Mouse (Mus musculus): ENCODE measurements around the gene Smyd5.

Smyd5 gene

DNA sequence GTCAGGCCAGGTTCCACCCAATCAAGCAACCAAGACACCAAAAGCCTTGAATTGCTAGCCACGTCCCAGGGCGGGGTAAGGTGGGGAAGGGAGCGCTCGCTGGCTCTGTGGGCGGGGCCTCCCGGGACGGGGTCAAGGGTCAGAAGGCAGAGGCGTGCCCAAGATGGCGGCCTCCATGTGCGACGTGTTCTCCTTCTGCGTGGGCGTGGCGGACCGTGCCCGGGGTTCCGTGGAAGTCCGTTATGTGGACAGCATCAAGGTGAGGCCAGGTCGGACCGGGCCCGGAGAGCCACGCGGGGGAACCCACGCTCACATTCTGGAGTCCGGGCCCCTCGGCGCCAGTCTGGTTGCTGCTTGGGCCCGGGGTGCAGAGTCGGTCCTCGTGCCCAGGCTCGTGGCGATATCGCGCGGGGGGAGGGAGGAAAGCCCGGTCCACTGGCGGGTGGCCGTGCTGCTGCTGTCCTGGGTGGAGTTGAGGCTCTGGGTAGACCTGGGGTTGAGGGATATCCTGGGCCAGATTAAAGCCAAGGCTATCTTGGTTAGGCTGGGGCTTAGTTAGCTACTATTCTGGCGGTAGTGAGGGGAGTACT lies at the start of gene Smyd5:
TSS of gene Smyd5 (plus strand) at position 148 of the 590 bp plus-strand sequence.
- peak; percentile 38 to 75 for DNase-seq (ENCODE audit: low read depth in 1 of 2, low spot score in 2 of 2)

GRCm38 (mm10) chr6:85382791-85383190 lies 49.0 kb upstream of the Smyd5 start:
- no peak for DNase-seq (ENCODE audit: low read depth in 1 of 2, low spot score in 2 of 2)

- DNase-seq (ENCODE audit: low read depth in 1 of 2, low spot score in 2 of 2) = no peak
These were observed 43.2 kb upstream of the Smyd5 start for GRCm38 (mm10) chr6:85388608-85389007.

GRCm38 (mm10) chr6:85391803-85392202 lies 40.0 kb upstream of the Smyd5 start:
- DNase-seq (ENCODE audit: low read depth in 1 of 2, low spot score in 2 of 2) = peak in 1 of 2 experiments; percentile 35

- no peak for DNase-seq (ENCODE audit: low read depth in 1 of 2, low spot score in 2 of 2)
These were observed 36.4 kb upstream of the Smyd5 start for GRCm38 (mm10) chr6:85395360-85395759.

DNA sequence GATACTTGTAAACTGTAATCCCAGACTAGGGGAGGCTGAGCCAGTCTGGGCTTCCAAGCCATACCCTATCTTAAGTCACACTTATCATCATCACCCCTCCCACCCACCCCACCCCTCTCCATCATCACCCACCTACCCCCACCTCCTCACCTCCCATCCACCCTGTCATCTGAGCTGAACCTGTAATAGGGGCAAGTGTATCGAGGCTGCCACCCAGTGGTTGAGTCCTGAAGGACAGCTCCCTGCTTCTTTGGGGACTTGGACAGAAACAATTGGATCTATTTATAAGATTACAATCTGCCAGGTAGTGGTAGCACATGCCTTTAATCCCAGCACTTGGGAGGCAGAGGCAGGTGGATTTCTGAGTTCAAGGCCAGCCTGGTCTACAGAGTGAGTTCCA lies 34.6 kb upstream of the Smyd5 start:
- peak in 1 of 2 experiments; percentile 11 for DNase-seq (ENCODE audit: low read depth in 1 of 2, low spot score in 2 of 2)

GRCm38 (mm10) chr6:85399715-85400114 lies 32.1 kb upstream of the Smyd5 start:
- DNase-seq (ENCODE audit: low read depth in 1 of 2, low spot score in 2 of 2) = no peak

DNA sequence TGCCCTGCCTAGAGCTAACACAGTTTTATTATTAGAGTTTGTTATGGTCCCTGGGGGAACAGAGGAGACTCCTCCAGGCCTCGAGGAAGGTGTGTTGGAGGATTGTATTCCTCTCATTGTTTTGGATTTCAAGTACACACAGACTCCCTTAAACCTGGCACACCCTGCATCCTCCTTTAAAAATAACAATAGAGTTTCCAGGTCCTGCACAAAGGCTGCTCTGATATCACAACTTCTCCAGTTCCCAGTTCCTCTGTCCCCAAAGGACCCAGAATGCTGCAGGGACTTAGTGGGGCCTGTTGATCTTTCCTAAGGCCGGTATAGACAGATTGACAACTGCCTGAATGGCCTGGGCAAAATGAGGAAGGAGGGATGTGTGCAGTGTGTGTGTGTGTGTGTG lies 29.2 kb upstream of the Smyd5 start:
- no peak for DNase-seq (ENCODE audit: low read depth in 1 of 2, low spot score in 2 of 2)

GRCm38 (mm10) chr6:85403039-85403438 lies 28.8 kb upstream of the Smyd5 start:
- DNase-seq (ENCODE audit: low read depth in 1 of 2, low spot score in 2 of 2) = no peak

- DNase-seq (ENCODE audit: low read depth in 1 of 2, low spot score in 2 of 2) = no peak
These were observed 22.8 kb upstream of the Smyd5 start for GRCm38 (mm10) chr6:85409003-85409402.

DNA sequence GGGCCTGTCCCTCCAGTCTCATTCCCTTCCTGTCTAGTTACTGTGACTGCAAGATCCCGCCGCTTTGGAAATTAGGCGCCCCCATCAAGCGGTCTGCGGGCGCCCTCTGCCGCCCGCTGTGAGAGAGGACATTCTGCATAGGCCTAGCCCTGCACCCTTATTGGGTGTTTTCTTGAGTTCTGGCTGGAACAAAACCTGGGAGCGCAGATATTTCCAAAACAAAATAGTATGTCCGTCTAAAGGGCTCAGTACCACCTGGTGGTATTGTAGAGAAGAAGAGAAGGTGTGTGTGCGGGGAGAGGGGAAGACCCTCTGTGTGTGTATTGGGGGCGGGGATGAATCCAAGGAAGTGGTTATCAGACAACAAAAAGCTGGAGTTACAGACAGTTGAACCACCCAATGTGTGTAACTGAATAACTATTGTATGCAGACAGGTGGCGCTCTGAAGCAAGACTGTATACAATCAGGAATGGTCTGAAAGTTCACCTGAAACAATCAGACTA lies 21.0 kb upstream of the Smyd5 start:
- no peak for DNase-seq (ENCODE audit: low read depth in 1 of 2, low spot score in 2 of 2)

DNA sequence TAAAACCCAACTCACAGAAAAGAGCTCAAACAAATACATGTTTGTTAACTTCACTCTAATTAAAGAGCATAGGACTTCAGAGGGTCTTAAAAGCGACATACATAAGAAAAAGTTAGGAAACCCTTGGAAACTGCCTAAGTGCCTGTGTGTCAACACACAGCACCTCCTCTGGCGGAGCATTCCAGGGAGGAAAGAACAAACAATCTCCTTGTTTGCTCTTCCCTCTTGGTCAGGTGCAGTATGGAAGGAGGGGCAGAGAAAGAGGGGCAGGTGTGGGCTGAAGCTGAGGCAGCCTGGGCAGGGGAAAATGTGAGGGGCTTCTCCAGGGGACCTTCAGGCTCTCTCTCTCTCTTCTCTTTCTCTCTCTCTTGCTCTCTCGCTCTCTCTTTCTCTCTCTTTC lies 16.0 kb upstream of the Smyd5 start:
- DNase-seq (ENCODE audit: low read depth in 1 of 2, low spot score in 2 of 2) = no peak

DNA sequence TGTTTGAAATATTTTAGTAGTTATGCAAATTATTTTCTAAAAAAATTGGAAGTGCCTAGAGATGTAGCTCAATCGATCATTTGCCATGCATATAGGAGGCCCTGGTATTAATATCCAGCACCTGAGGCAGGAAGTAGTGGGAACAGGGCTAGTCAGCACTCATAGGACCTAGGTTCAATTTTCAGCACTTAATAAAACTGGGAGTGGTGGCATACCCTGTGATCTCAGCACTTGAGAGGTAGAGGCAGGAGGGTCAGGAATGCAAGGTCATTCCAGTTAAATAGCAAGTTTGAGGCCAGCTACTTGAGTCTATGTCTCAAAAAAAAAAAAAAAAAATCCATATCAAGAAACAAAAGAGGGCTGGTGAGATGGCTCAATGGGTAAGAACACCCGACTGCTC lies 12.6 kb upstream of the Smyd5 start:
- DNase-seq (ENCODE audit: low read depth in 1 of 2, low spot score in 2 of 2) = no peak

DNA sequence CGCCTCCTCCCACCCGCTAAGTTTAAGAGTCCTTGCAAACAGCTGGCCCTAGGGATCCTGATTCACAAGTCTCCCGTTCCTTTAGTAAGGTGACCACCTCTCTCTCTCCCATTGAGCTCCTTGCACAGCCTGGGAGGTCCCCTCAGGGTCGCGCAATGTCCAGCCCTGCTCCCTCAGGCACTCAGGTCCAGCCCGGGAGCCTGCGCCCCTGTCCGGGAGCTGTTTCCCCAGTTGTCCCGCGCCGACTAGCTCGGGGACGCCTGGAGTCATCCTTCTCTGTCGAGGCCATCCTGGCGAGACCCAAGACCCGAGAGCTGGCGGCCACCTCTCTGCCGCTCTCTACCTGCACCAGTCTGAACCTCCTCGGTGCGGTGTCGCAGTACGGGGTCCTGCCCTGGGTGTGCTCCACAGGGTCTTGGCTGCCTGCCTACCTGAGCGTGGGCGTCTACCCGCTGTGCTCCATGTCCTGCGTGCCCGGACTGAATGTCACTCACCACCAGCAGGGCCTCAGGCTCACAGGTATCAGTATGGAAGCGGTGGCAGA lies 7.9 kb upstream of the Smyd5 start, which contains the start of gene Noto:
TSS of gene Noto (plus strand) at position 51 of the 544 bp plus-strand sequence.
- no peak for DNase-seq (ENCODE audit: low read depth in 1 of 2, low spot score in 2 of 2)

DNA sequence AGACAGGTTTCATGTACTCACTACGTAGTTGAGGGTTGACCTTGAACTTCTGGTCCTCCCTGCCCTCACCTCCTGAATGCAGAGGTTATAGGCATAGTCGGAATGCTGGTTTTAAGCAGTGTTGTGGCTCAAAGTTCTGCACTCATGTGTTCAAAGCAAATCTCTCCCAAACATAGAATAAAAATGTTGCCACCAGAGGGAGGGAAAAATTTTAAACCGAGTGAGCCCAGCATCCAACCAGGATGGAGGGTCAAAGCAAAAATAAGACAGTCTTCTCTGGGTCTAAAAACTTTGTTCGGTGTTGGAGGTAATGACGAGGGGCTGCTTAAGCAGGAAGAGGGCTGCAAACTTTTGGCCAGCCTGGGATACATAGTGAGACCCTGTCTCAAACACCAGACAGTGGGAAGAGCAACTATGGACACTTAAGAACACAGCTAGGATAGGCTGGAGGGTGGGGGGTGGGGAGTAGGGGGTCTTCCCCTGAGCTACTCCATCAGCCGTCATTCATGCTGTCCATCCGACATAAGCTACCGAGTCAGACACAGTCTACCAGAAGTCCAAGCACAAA lies 431 bp upstream of the Smyd5 start:
- DNase-seq (ENCODE audit: low read depth in 1 of 2, low spot score in 2 of 2) = no peak

DNA sequence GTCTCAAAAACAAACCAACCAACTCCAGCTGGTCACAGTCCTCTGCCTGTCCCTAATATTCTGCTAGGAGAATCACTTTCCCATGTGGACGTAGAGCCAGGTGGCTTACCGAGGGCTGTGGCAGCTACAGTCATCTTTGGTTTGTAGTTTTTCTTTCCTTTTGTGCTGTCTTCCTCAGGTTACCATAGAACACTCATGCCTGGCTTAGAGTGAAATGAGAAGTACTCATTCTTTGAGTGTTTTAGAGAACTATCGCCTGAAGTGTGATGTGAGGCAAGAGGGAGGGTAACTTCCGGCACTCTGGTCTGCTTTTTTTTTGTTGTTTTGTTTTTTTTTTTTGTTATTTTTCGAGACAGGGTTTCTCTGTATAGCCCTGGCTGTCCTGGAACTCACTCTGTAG lies 2.1 kb downstream of the Smyd5 start:
- DNase-seq (ENCODE audit: low read depth in 1 of 2, low spot score in 2 of 2) = no peak

- DNase-seq (ENCODE audit: low read depth in 1 of 2, low spot score in 2 of 2) = no peak
These were observed 4.4 kb downstream of the Smyd5 start for GRCm38 (mm10) chr6:85436204-85436603.

DNA sequence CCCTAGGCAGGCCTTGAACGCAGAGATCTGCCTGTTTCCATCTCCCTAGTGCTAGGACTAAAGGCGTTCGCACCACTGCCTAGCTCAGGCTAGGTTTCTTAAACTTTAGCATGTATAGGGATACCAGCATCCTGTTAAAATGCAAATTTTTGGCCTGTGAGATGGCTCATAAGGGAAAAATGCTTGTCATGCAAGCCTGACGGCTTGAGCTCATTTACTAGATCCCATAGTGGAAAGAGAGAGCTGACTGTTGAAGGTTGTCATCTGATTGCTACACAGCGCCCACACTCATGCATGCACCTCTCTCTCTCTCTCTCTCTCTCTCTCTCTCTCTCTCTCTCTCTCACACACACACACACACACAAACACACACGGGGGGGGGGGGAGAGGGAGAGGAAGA lies 4.8 kb downstream of the Smyd5 start:
- no peak for DNase-seq (ENCODE audit: low read depth in 1 of 2, low spot score in 2 of 2)

DNA sequence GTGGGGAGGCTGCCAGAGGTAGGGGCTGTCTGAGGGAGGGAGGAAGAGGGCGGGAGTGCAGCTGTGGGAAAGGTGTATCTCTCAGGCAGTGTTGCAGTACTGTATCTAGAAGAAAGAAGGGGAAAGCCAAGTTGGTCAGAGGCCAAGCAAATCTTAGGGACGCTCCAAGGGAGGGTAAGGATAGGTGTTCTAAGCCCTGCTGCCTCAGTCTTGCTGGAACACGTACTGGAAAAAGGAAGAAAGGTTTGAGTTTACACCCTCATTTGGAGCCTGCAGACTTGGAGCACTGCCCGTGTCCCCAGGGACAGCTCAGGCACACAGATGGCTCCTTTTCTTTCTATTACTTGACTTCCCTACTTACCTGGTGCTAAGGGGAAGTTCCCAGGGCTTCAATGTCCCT lies 9.4 kb downstream of the Smyd5 start:
- no peak for DNase-seq (ENCODE audit: low read depth in 1 of 2, low spot score in 2 of 2)

DNA sequence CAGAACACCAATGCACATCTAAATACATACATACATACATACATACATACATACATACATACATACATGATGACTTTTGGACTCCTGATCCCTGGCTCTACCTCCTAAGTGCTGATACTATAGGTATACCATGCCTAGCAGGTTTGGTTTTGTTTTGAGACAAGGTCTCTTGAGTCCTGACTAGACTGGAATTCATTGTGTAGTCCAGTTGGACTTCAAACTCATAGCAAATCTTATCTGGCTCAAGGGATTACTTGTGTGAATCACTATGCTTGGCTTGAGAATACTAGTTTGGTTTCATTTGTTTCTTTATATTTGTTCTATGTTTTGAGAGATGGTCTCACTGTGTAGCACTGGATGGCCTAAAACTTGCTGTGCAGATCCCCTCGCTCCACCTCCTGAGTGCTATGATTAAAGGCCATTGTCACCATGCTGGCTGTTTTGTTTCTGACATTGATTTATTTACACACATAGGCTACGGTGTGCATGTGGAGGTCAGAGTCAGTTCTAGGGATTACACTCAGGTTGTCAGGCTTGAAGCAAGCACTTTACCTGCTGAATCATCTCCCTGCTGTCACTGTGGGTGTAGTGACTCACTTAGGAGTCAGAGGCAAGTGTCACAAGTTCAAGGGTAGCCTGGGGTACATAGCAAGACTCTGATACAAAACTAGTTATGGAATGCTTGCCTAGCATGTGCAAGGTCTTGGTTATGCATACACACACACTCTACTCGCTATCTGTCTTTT lies 11.9 kb downstream of the Smyd5 start:
- DNase-seq (ENCODE audit: low read depth in 1 of 2, low spot score in 2 of 2) = no peak

GRCm38 (mm10) chr6:85444266-85444965 lies 12.6 kb downstream of the Smyd5 start:
- DNase-seq (ENCODE audit: low read depth in 1 of 2, low spot score in 2 of 2) = no peak

Measured in monocyte, adult 2 months (primary cell).